Mouse (Mus musculus) limb, embryonic 14.5 days (tissue): ENCODE data around the gene Bloc1s5. TPM values are rescaled to one million over a fixed set of nuclear protein-coding genes. Genes with fewer than 3 reads are reported as not detected.
A peak's percentile ranks its signal among the peaks of the same experiment; 100 is the strongest.

Experiments used
- ATAC-seq: fragments of 200-750 bp; cut with Nextera tagmentation; 2 replicates; pipeline ENCODE4 v1.8.0; 2017; ENCODE audit warnings: low read depth, moderate number of reproducible peaks, moderate TSS enrichment; ENCODE audit not compliant: low FRiP score
- DNase-seq: peaks from one replicate; pipeline ENCODE4 v3.0.0-alpha.2; 2015; ENCODE audit warnings: low spot score
- H3K27ac ChIP-seq: fragments of 300-500 bp; sonication (generic); replicated peaks from 2 replicates; pipeline ENCODE4 v1.5.1; 2014; ENCODE audit warnings: low read depth, mild to moderate bottlenecking, low read length, moderate library complexity, mixed read lengths
- H3K27me3 ChIP-seq: fragments of 300-500 bp; sonication (generic); 2 replicates; pipeline ENCODE4 v1.6.1; 2014; ENCODE audit warnings: low read length, mixed read lengths; ENCODE audit not compliant: control insufficient read depth, insufficient read depth
- H3K36me3 ChIP-seq: fragments of 300-500 bp; sonication (generic); 2 replicates; pipeline ENCODE4 v1.6.1; 2014; ENCODE audit warnings: mild to moderate bottlenecking, low read length, moderate library complexity, mixed read lengths; ENCODE audit not compliant: control insufficient read depth, insufficient read depth
- H3K4me1 ChIP-seq: fragments of 300-500 bp; sonication (generic); 2 replicates; pipeline ENCODE4 v1.6.1; 2014; ENCODE audit warnings: antibody characterized with exemption, low read length, mixed read lengths; ENCODE audit not compliant: control insufficient read depth, insufficient read depth
- H3K4me2 ChIP-seq: fragments of 300-500 bp; sonication (generic); replicated peaks from 2 replicates; pipeline ENCODE4 v1.6.1; 2014; ENCODE audit warnings: low read depth, mild to moderate bottlenecking, low read length, moderate library complexity; ENCODE audit not compliant: severe bottlenecking
- H3K4me3 ChIP-seq: fragments of 300-500 bp; sonication (generic); replicated peaks from 2 replicates; pipeline ENCODE4 v1.5.1; 2014; ENCODE audit warnings: low read length
- H3K9ac ChIP-seq: fragments of 300-500 bp; sonication (generic); 2 replicates; pipeline ENCODE4 v1.6.1; 2014; ENCODE audit warnings: mild to moderate bottlenecking, low read depth, low read length, moderate library complexity; ENCODE audit not compliant: severe bottlenecking
- H3K9me3 ChIP-seq: fragments of 300-500 bp; sonication (generic); 2 replicates; pipeline ENCODE4 v1.6.1; 2016; ENCODE audit warnings: low read length; ENCODE audit not compliant: control insufficient read depth
- POLR2A ChIP-seq: fragments of 200-500 bp; IDR thresholded peaks from 2 replicates; pipeline ENCODE4 v1.8.0; 2012; ENCODE audit warnings: inconsistent platforms, mild to moderate bottlenecking, moderate library complexity, borderline replicate concordance; ENCODE audit not compliant: insufficient read depth, insufficient read length; ENCODE audit errors: extremely low read depth
- WGBS: fragments of 180-500 bp; shearing (Covaris S2); extraction: QIAGEN DNeasy Blood & Tissue Kit; methylation state at CpG from one replicate; pipeline ENCODE4 v1.1.7; 2014; 5-methylcytosine and 5-hydroxymethylcytosine counted together
- polyA plus RNA-seq, 2 experiments: library from polyadenylated mRNA; depleted of rRNA in 1 of 2; stranded (reverse) in 1 of 2; unstranded in 1 of 2; fragments of >200 nt; fragmentation: Nextera tagmentation in 1 of 2; extraction: Ambion mirVana in 1 of 2; gene quantifications; 2 replicates each; pipeline versions ENCODE4 v1.2.1 to v1.2.3; 2012 to 2014

The Bloc1s5 gene
- polyA plus RNA-seq, 2 experiments = 6.8 to 19.2 TPM

DNA sequence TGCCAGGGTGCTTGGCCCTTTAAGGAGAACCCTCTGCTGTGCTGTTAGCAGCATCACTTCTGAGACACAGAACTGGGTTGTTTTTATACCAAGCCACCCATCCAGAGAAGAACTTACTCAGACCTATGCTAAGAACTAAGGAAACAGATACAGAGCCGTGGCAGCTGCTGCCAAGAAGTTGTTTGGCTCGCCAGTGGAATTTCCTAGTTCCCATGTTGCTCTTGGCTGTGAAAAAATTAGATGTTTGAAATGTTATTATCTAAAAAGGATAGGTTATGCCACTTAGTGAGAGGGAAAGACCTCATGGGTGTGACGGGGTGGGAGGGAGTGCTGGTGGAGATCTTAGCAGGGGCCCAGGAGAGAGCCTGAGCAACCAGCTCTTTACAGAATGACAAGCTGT, 52.1 kb downstream of the Bloc1s5 start:
- ATAC-seq (no peak), DNase-seq (no peak)
- H3K4me1 ChIP-seq = no peaks in the 10 kb centered on the region
- TF ChIP-seq POLR2A = no peak
- WGBS = 73% methylated on average over 3 of the region's 3 CpGs
- H3K9ac ChIP-seq = no peak overlapping the region
- no peaks in the 10 kb centered on the region for H3K27me3 ChIP-seq
- H3K4me3 ChIP-seq = no peak overlapping the region
- H3K27ac ChIP-seq = no peak overlapping the region
- no peak overlapping the region for H3K4me2 ChIP-seq
- no peaks in the 10 kb centered on the region for H3K9me3 ChIP-seq
- H3K36me3 ChIP-seq = no peaks in the 10 kb centered on the region

DNA sequence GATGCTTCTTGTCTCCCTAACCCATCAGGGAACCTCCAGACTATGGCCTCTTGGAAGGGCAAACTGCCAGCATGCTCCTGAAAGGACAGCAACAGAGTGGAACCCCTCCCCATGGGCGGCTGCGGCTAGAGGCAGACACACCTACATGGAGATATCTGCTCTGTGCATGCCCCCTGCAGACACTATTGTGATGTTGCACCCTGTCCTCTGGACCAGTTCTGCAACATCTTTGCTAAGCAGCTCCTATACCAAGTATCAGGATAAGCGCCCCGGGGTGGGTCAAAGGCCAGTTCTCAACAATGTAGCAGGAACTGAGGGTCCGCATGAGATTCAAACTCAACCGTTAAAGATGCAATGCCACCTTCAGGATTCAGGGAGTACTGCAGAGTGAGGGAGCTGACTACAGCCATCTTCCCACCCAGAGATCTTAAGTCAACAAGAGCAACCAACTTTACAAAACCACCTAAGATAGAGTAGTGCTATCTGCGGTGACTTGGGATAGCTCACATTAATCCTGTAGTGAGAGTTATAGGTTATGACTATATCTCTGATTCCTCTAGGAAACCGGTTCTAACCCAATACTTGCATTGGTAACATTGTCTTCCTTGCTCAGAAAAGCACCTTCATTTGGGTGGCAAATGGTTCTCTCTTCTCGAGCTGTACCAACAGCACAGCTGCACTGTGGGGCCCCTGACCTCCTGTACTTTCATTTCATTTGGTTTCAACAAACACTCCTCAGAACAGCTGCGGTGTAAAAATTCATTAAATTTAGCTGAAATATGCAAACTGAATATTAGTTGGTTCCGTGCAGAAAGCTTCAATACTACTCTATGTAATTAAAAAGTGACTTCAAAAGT, 54.1 kb downstream of the Bloc1s5 start:
- no peak overlapping the region for H3K4me3 ChIP-seq
- no peak for ATAC-seq
- no peaks in the 10 kb centered on the region for H3K27me3 ChIP-seq
- no peaks in the 10 kb centered on the region for H3K4me1 ChIP-seq
- H3K9me3 ChIP-seq = no peaks in the 10 kb centered on the region
- no peak overlapping the region for H3K4me2 ChIP-seq
- no peaks in the 10 kb centered on the region for H3K36me3 ChIP-seq
- 63% methylated on average over 11 of the region's 11 CpGs for WGBS
- peak; percentile 40 for DNase-seq
- TF ChIP-seq POLR2A = no peak
- H3K27ac ChIP-seq = no peak overlapping the region
- H3K9ac ChIP-seq = no peak overlapping the region

DNA sequence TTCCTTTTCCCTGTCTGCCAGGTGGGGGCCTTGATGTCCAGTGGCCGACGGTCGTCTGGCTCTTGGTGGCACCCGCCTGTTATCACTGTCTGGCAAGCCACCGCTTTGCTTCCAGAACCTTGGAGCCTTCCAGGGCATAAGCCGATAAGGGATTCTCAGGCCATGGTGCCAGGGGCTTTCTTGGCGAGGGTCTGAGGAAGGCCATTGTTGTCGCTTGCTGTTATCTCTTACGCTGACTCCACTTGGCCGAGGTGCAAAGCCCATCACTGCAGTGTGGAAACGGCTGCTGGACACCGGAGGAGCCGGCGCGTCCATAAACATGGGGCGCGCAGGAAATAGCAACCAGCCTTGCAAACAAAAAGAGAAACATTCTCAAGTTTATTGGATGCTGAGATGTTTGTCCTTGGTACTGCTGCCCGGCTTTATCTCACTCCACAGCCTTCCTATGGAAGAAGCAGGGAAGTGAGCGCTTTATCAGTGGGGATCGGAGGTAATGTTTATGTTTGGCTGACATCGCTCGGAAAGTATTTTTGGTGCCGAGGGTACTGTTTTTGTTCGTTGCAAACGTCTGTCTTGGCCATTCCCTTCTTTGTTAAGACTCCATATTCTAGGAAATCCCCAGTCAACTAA, 54.8 kb downstream of the Bloc1s5 start:
- DNase-seq = no peak
- no peak for ATAC-seq
- H3K27me3 ChIP-seq = no peaks in the 10 kb centered on the region
- no peak for TF ChIP-seq POLR2A
- H3K4me2 ChIP-seq = no peak overlapping the region
- no peaks in the 10 kb centered on the region for H3K4me1 ChIP-seq
- H3K27ac ChIP-seq = no peak overlapping the region
- H3K36me3 ChIP-seq = no peaks in the 10 kb centered on the region
- H3K9ac ChIP-seq = no peak overlapping the region
- H3K4me3 ChIP-seq = no peak overlapping the region
- H3K9me3 ChIP-seq = no peaks in the 10 kb centered on the region
- 78% methylated on average over 25 of the region's 25 CpGs for WGBS

DNA sequence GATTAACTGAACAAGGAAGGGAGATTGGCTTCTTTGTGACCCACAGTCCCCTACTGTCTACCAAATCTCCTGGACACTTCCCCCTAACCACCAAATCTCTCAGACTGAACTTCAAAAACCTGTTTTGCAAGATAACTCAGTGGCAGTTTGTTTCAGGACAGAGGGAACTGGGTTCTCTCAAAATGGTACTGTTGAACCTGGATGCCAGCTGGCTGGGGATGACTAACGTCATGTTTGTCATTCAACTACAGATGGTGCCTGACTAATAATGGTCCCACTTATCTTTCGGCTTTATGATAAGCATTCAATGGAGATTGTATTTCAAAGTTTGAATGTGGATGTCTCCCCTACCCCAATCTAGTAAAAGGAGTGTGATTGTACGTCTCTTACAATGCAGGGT, 60.2 kb downstream of the Bloc1s5 start:
- Histone ChIP-seq H3K9ac (no peak overlapping the region), H3K27me3 (no peaks in the 10 kb centered on the region), H3K4me3 (no peak overlapping the region), H3K9me3 (no peaks in the 10 kb centered on the region), H3K27ac (no peak overlapping the region), H3K4me2 (no peak overlapping the region), H3K36me3 (no peaks in the 10 kb centered on the region), H3K4me1 (no peaks in the 10 kb centered on the region)
- ATAC-seq (no peak), DNase-seq (no peak)
- WGBS = 75% methylated on average over 3 of the region's 3 CpGs
- no peak for TF ChIP-seq POLR2A

DNA sequence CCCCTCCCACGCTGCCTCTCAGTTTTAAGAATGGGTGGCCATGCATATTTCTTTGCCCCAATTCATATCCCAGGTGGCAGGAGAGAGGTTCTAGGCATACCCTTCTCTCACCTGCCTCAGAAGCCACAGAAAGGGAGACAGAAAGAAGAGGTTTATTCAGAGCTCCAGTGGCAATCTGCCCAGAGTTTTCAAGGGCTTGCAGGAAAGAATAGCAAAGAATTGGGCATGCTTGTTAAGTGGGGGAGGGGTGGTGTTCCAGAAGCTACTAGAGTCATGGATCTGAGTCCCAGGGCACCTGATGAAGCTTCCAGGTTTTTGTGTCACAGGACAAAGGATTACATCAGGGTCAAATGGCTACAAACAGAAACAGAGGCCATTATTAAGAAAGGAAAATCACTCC, 61.6 kb downstream of the Bloc1s5 start:
- ATAC-seq (no peak), DNase-seq (no peak)
- no peak for TF ChIP-seq POLR2A
- WGBS = 100% methylated on average over 1 of the region's 1 CpGs
- Histone ChIP-seq H3K4me3 (no peak overlapping the region), H3K27me3 (no peaks in the 10 kb centered on the region), H3K4me1 (no peaks in the 10 kb centered on the region), H3K27ac (no peak overlapping the region), H3K9ac (no peak overlapping the region), H3K9me3 (no peaks in the 10 kb centered on the region), H3K4me2 (no peak overlapping the region), H3K36me3 (no peaks in the 10 kb centered on the region)
